Mouse (Mus musculus) urinary bladder, postnatal 36 days (tissue): ENCODE results near the gene Rap1gap2.
A peak's percentile ranks its signal among the peaks of the same experiment; 100 is the strongest.

Source experiments
- DNase-seq, 2 experiments: peaks; one replicate each; pipeline ENCODE4 v3.0.0; 2022; ENCODE audit warnings: low spot score in 2 of 2, mixed read lengths in 1 of 2

The Rap1gap2 gene

DNA sequence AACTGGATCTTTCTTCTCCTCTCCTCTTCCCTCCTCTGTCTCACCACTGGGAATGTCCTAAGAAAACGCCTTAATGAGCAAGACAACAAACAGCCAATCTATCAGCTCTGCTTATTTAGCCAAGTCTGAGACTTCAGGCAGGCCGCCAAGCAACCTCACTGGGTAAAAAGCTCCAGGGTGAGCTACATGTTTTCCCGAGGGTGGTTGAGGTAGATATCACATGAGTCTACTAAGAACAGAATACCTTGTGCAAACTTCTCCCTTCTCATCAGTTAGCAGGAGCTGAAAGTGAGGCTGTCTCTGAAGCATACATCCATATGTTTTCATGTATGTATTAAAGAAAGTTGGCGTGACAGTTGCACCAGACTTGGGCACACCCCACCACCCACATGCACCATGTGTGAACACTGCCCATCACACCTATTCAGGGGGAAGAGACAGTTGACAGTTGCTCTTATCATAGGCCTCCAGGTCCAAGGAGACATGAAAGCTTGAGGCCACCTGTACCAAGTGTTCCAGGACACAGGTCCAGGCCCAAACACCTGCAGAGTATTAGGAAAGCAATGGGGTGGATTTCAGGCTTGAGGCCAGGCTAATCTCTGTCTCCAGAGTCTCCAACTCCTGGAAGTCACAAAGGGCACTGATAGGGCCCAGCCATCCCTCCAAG is 35.8 kb downstream of the Rap1gap2 start:
- peak in 1 of 2 experiments; percentile 40 for DNase-seq

DNA sequence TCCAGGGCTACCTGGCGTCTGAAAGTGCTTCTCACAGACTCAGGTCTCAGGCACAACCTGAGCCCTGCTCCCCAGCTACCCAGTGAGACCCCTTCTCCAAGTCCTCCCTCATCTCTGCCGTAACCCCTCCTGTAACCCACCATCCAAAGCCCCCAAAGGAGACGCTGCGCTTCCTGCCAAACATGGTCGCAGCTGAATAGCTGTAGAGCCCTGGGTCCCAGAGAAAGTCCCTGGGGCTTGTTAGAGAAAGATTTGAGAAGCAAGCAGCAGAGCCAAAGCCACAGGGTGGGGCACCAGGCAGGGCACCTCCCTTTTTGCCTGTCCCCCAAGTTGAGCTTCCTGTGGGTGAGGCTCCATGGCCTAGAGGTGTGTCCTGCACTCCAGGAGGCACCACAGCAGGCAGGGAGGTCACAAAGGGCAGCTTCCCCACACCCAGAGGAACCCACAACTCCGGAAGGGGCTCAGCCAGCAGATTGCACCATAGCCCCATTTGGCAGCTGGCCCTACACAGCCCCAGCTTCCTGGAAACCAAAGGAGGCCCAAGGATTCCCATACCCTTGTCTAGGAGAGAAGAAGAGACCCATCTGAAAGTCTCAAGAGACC is 38.2 kb downstream of the Rap1gap2 start:
- peak in 1 of 2 experiments; percentile 66 for DNase-seq

GRCm38 (mm10) chr11:74569735-74570134 is 41.0 kb downstream of the Rap1gap2 start:
- DNase-seq, result no peak

- no peak for DNase-seq
Observed at GRCm38 (mm10) chr11:74568463-74568862, 42.3 kb downstream of the Rap1gap2 start.

GRCm38 (mm10) chr11:74568004-74568403 is 42.7 kb downstream of the Rap1gap2 start:
- no peak for DNase-seq

GRCm38 (mm10) chr11:74566326-74566874 is 44.3 kb downstream of the Rap1gap2 start:
- no peak for DNase-seq

DNA sequence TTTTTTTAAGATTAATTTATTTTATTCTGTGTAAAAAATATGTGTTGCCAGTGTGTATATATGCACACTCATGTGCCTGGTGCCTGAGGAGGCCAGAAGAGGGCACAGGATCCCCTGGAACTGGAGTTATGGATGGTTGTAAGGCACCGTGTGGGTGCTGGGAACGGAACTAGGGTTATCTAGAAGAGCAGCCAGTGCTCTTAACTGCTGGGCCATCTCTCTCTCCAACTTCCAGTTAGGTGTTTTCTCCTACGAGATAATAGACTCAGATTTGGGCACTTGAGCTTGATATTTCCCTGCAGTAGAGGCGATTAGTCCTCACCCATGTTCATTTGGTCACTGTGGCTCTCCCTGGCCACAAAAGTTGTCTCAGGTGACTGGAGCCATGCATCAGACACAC is 49.3 kb downstream of the Rap1gap2 start:
- no peak for DNase-seq

- DNase-seq, result no peak
Observed at GRCm38 (mm10) chr11:74560600-74561227, 50.0 kb downstream of the Rap1gap2 start.

DNA sequence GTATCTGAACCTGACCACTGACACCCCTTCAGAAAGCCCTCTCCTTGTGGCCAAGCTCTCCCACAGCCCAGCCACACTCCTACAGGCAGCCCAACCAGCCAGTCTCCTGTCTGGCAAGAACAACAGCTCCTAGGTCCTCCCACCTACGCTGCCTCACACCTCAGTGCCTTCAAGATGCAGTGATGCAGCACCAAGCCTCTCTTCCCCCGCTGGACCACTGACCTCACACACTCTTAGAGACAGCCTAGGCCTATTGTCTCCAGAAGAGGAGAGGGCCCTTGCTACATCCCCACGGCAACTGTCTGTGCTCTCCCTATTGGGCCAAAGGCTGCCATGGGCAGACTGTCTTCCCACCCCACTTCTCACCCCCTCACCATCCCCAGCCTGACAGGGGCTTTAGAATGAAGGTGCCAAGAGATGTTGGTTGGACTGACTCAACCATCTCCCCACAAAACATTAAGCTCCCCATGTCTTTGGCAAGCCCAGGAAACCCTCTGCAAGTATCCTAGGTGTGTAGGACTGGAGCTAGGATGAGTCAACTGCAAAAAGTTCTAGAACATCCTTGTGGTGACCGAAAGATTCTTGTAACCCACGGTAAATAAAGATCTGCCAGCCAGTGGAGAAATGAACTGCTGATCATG is 50.8 kb downstream of the Rap1gap2 start:
- DNase-seq, result no peak

DNA sequence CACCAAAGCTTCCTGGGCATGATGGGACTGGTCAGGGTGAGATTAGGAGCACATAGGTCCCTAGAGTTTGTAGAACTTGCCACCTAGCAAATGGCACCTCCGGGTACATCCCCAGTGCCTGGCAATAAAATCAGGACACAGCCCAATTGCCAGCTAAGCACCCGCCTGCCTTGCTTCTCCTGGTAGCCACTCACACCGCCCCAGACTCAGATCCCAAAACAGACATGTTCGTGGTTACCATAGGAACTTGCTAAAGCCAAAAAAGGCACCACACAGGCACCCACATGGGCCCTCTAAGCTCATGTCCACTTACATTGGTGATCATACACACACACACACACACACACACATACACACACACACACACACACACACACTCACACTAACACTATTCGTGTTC is 51.8 kb downstream of the Rap1gap2 start:
- no peak for DNase-seq

DNA sequence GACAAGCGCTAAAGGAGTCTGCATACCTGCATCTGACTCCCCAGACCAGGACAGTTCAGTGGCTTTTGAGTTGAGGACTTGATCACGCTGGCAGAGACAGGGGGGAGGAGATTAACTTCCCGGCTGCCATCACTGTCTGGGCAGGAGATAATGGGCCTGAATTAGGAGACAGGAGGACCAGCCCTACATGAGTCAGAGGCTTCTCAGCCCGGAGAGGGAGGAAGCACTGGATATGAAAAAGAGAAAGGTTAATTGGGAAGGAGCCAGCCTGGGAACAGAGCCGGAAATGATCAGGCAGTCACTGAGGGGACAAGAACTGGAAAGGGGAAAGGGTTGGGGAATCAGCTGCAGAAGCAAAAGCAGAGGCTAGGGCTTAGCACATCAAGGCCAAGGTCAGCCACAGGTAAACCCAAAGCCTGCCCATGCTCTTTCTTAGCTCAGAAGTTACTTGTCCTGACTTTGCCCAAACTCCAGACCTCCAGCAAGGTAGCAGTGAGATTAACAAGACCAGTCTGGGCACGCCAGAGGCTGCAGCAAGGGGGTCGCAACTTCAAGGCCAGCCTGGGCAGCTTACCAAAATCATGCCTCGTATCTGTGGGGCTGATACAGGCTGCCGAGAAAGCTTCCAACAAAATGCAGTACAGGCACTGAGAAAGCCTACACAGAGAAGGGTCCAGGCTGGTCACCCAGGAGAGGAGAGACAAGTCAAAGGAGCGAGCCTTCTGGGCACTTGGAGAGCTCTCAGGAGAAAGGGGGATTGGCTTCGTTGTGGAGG is 53.1 kb downstream of the Rap1gap2 start:
- peak in 1 of 2 experiments; percentile 15 for DNase-seq

- DNase-seq, result peak in 1 of 2 experiments; percentile 25
Observed at GRCm38 (mm10) chr11:74555716-74556374, 54.9 kb downstream of the Rap1gap2 start.

DNA sequence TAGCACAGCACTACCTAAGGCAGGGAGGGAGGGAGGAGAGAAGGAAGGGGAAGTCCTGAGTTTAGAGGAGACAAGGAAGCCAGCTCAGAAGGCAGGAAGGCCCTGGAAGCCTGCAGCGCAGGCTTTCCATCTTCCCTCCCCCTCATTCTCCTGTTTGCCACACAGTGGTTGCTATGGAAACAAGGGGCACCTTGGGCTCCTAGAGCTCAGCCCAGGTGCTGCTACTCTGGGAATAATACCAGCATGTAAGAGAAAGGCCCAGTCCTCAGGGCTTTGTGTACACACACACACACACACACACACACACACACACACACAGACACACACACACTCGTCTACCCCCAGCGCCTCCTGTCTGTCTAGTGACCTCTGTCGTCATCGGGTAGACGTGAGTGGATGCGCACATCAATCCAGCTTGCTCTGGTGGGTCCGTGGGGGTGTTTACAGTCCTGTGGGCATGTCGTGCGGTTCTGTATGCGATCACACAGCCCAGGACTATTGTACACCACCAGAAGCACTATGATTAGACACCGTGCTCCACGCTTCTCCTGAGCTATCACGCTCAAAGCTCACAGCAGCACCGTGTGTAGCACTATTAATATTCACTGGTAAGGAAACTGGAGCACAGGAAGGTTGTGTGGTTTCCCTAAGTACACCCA is 55.9 kb downstream of the Rap1gap2 start:
- DNase-seq, result no peak

GRCm38 (mm10) chr11:74551568-74551967 is 59.1 kb downstream of the Rap1gap2 start:
- DNase-seq, result no peak

DNA sequence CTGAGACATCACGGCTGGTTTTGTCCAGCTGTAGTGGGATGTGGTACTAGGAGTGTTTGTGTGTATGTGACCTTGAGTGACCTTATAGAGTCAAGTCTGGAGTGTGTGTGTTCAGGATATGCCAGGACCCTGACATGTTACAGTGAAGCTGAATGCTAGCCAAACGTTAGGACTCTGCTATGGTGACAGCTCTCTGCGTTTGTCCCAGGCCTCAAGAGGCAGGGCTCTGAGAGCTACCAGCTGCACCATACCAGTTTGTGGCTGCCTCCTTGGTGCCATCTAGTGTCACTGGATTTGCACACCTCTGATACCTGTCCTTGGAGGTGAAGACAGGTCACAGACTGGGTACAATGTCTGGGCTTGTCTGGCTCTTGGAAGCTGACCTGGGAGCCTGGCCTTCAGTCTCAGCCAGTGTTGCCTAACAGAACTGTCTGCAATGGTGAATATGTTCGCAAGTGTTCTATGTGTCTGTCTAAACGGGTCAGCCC is 60.1 kb downstream of the Rap1gap2 start:
- DNase-seq, result peak in 1 of 2 experiments; percentile 18

DNA sequence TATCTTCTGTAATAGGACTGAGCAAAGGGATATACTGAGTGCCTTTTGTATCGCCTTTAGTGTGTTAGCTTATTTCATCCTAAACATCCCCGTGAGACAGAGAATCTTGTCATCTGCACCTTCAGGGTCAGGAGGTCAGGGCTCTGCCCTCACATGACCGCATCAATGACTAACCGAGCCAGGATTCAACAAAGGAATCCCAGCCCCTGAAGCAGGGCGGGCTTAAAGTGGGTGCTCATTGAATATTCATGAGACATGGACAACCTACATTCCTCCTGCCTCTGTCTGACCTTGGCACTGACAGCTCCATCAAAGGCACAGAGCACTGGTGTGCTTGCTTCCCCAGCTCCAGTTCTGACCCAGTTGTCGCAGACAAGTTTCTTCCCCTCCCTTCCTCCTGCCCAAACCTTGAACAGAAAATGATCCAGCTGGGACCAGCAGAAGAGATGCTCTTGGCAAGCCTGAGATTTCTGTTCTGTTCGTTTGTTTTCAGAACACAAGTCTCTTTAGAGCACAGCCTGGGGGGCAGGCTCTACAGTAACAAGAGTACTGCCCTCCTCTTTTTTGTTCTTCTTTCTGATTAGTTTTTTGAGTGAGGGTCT is 61.8 kb downstream of the Rap1gap2 start:
- DNase-seq, result no peak

DNA sequence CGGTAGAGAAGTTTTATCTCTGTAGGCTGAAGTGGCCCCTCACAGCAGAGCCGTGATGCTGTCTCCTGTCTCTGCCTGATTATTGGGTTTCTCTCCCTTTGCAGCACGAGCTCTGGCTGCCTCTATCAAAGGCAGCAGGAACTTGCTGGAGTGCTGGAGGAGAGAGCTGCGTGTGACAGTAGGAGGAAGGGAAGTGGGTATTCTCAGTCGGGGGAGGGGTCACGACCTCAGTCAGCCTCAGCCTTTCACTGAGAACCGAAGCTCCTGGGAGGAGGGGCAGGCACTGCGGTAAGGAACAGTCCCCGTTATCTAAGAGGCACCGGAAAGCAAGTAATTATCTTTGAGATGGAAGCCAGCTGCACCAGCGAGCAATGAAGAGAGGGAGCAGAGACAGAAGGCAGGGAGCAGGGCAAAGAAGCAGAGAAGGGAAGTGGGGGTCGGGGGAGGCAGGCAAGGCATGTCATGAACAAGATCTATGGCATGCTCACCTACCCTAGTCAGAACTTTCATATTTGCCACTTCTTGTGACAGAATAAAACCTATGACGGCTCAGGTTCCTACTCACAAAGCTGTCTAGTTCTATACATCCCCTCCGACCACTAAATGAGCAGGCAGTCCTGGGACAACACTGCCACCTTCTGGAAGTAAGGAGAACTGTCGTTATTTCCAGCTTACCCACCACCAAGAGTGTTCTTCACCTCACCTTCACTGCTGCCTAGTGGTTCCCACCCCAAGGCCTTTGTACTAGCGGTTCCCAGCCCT is 63.6 kb downstream of the Rap1gap2 start:
- DNase-seq, result no peak

DNA sequence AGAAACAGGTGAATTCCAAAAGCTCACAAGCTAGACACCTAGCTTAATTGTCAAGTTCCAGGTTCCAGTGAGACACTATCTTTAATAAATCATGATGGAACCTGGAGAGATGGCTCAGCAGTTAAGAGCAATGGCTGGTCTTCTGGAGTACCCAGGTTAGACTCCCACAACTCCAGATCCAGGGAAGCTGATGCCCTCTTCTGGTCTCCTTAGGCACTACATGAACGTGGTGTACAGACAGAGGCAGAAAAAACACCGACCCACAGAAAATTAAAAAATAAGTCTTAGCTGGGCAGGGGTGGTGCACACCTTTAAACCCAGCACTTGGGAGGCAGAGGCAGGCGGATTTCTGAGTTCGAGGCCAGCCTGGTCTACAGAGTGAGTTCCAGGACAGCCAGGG is 64.5 kb downstream of the Rap1gap2 start:
- DNase-seq, result peak in 1 of 2 experiments; percentile 38

DNA sequence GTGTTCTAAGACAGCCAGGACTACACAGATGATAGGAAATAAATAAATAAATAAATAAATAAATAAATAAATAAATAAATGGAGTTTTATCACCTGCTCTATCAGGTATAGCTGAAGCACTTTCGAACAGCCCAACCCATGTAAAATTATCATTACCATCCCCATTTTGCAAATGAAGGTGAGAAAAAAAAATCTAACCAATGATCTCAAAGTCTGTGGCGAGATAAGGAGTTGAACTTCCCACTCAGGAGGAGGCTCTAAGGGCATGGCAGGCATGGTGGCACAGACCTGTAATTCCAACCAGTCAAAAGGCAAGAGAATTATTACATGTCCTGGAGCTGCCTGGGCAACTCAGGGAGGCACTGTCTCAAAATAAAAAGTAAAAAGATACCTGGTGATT is 65.2 kb downstream of the Rap1gap2 start:
- no peak for DNase-seq
